Mouse (Mus musculus): ENCODE measurements at regions not wholly inside any gene's neighbourhood (a gene's known extent, or its start where the extent isn't known, plus 50 kb on each side); places are given as distances from the start of the nearest gene placed in this dataset.
A peak's percentile ranks its signal among the peaks of the same experiment; 100 is the strongest.

GRCm38 (mm10) chr1:61050346-61050745 is 72.6 kb downstream of the Icos start:
- no peak for ATAC-seq
- H3K9me3 ChIP-seq (ENCODE audit: low read length): no peaks in the 10 kb centered on the region
- H3K4me2 ChIP-seq (ENCODE audit: low read depth, low read length): no peak overlapping the region
- no peak overlapping the region for H3K9ac ChIP-seq (replicated peaks)
- no peaks in the 10 kb centered on the region for H3K36me3 ChIP-seq (replicated peaks; ENCODE audit: insufficient read depth, low read length)
- no peak for TF ChIP-seq EP300 (IDR thresholded peaks at IDR 0.05; ENCODE audit: low read depth)
- no peak for TF ChIP-seq CTCF (IDR thresholded peaks at IDR 0.05; ENCODE audit: low read depth)
- DNase-seq: no peak
- H3K27me3 ChIP-seq (ENCODE audit: insufficient read depth, low read length): no peaks in the 10 kb centered on the region
- no peak overlapping the region for H3K27ac ChIP-seq (ENCODE audit: low read depth)
- H3K4me3 ChIP-seq (ENCODE audit: low read depth, low read length): no peak overlapping the region
- no peaks in the 10 kb centered on the region for H3K4me1 ChIP-seq (ENCODE audit: insufficient read depth)
- WGBS (ENCODE audit: insufficient replicate concordance): 71% methylated on average over 4 of the region's 4 CpGs

- Histone ChIP-seq H3K4me2 (ENCODE audit: low read depth, low read length) (no peak overlapping the region), H3K27me3 (ENCODE audit: insufficient read depth, low read length) (no peaks in the 10 kb centered on the region), H3K4me3 (ENCODE audit: low read depth, low read length) (no peak overlapping the region), H3K27ac (ENCODE audit: low read depth) (no peak overlapping the region), H3K4me1 (ENCODE audit: insufficient read depth) (no peaks in the 10 kb centered on the region), H3K9me3 (ENCODE audit: low read length) (no peaks in the 10 kb centered on the region), H3K36me3 (replicated peaks; ENCODE audit: insufficient read depth, low read length) (no peaks in the 10 kb centered on the region), H3K9ac (replicated peaks) (no peak overlapping the region)
- WGBS (ENCODE audit: insufficient replicate concordance): 61% methylated on average over 1 of the region's 1 CpGs
- DNase-seq: no peak
- no peak for TF ChIP-seq CTCF (IDR thresholded peaks at IDR 0.05; ENCODE audit: low read depth)
- no peak for TF ChIP-seq EP300 (IDR thresholded peaks at IDR 0.05; ENCODE audit: low read depth)
- ATAC-seq: no peak
Observed at GRCm38 (mm10) chr1:61053676-61054075, 75.9 kb downstream of the Icos start.

GRCm38 (mm10) chr1:61054391-61054790 is 76.7 kb downstream of the Icos start:
- DNase-seq: no peak
- no peak overlapping the region for H3K9ac ChIP-seq (replicated peaks)
- no peaks in the 10 kb centered on the region for H3K27me3 ChIP-seq (ENCODE audit: insufficient read depth, low read length)
- no peak overlapping the region for H3K27ac ChIP-seq (ENCODE audit: low read depth)
- TF ChIP-seq EP300 (IDR thresholded peaks at IDR 0.05; ENCODE audit: low read depth) (no peak), CTCF (IDR thresholded peaks at IDR 0.05; ENCODE audit: low read depth) (no peak)
- WGBS (ENCODE audit: insufficient replicate concordance): 75% methylated on average over 6 of the region's 6 CpGs
- H3K4me2 ChIP-seq (ENCODE audit: low read depth, low read length): no peak overlapping the region
- no peaks in the 10 kb centered on the region for H3K9me3 ChIP-seq (ENCODE audit: low read length)
- no peak overlapping the region for H3K4me3 ChIP-seq (ENCODE audit: low read depth, low read length)
- H3K36me3 ChIP-seq (replicated peaks; ENCODE audit: insufficient read depth, low read length): no peaks in the 10 kb centered on the region
- ATAC-seq: no peak
- no peaks in the 10 kb centered on the region for H3K4me1 ChIP-seq (ENCODE audit: insufficient read depth)

DNA sequence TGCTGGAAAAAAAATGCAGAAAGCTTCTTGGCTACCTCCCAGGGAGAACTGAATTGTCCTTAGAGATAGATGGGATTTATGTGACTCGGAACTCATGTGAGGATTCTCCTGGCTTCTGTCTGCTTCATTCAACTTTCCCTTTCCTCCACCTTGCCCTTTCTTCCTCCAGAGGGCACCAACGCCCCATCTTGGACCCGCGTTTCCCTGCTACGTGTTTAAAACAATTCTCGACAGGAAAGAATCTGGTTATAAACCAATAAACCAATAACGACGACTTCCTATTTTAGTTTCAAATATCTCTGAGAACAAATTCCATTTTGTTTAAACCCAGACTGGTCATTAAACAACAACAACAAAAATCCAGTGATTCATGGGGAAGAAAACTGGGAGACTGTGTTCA is 77.4 kb downstream of the Icos start:
- peak; percentile 39 for DNase-seq
- H3K4me2 ChIP-seq (ENCODE audit: low read depth, low read length): no peak overlapping the region
- no peaks in the 10 kb centered on the region for H3K36me3 ChIP-seq (replicated peaks; ENCODE audit: insufficient read depth, low read length)
- H3K27me3 ChIP-seq (ENCODE audit: insufficient read depth, low read length): no peaks in the 10 kb centered on the region
- no peak overlapping the region for H3K9ac ChIP-seq (replicated peaks)
- no peak overlapping the region for H3K27ac ChIP-seq (ENCODE audit: low read depth)
- no peaks in the 10 kb centered on the region for H3K9me3 ChIP-seq (ENCODE audit: low read length)
- 10% methylated on average over 8 of the region's 8 CpGs for WGBS (ENCODE audit: insufficient replicate concordance)
- ATAC-seq: no peak
- H3K4me3 ChIP-seq (ENCODE audit: low read depth, low read length): no peak overlapping the region
- TF ChIP-seq CTCF (IDR thresholded peaks at IDR 0.05; ENCODE audit: low read depth) (peak; percentile 67), EP300 (IDR thresholded peaks at IDR 0.05; ENCODE audit: low read depth) (no peak)
- no peaks in the 10 kb centered on the region for H3K4me1 ChIP-seq (ENCODE audit: insufficient read depth)

- WGBS (ENCODE audit: insufficient replicate concordance): 62% methylated on average over 11 of the region's 11 CpGs
- Histone ChIP-seq H3K9ac (replicated peaks) (no peak overlapping the region), H3K27me3 (ENCODE audit: insufficient read depth, low read length) (no peaks in the 10 kb centered on the region), H3K9me3 (ENCODE audit: low read length) (no peaks in the 10 kb centered on the region), H3K4me2 (ENCODE audit: low read depth, low read length) (no peak overlapping the region), H3K27ac (ENCODE audit: low read depth) (no peak overlapping the region), H3K4me3 (ENCODE audit: low read depth, low read length) (no peak overlapping the region), H3K4me1 (ENCODE audit: insufficient read depth) (no peaks in the 10 kb centered on the region), H3K36me3 (replicated peaks; ENCODE audit: insufficient read depth, low read length) (no peaks in the 10 kb centered on the region)
- TF ChIP-seq CTCF (IDR thresholded peaks at IDR 0.05; ENCODE audit: low read depth): no peak
- no peak for TF ChIP-seq EP300 (IDR thresholded peaks at IDR 0.05; ENCODE audit: low read depth)
- DNase-seq: no peak
- no peak for ATAC-seq
Observed at GRCm38 (mm10) chr1:61059910-61060536, 82.3 kb downstream of the Icos start.

GRCm38 (mm10) chr1:61061892-61062460 is 84.2 kb downstream of the Icos start:
- WGBS (ENCODE audit: insufficient replicate concordance): 69% methylated on average over 3 of the region's 3 CpGs
- no peaks in the 10 kb centered on the region for H3K27me3 ChIP-seq (ENCODE audit: insufficient read depth, low read length)
- H3K27ac ChIP-seq (ENCODE audit: low read depth): no peak overlapping the region
- ATAC-seq: no peak
- H3K4me1 ChIP-seq (ENCODE audit: insufficient read depth): no peaks in the 10 kb centered on the region
- no peak for DNase-seq
- no peak overlapping the region for H3K4me3 ChIP-seq (ENCODE audit: low read depth, low read length)
- H3K9me3 ChIP-seq (ENCODE audit: low read length): no peaks in the 10 kb centered on the region
- H3K36me3 ChIP-seq (replicated peaks; ENCODE audit: insufficient read depth, low read length): no peaks in the 10 kb centered on the region
- no peak overlapping the region for H3K9ac ChIP-seq (replicated peaks)
- H3K4me2 ChIP-seq (ENCODE audit: low read depth, low read length): no peak overlapping the region
- TF ChIP-seq EP300 (IDR thresholded peaks at IDR 0.05; ENCODE audit: low read depth) (no peak), CTCF (IDR thresholded peaks at IDR 0.05; ENCODE audit: low read depth) (no peak)
